Mouse (Mus musculus) MEL (cell line): ENCODE data around the gene Hsp90aa1.

Experiments used
- CHD2 ChIP-seq: IDR thresholded peaks from 2 replicates; pipeline ENCODE4 v1.6.1; 2011; ENCODE audit warnings: low read length, improper control_type of control experiment
- CTCF ChIP-seq, 3 experiments: IDR thresholded peaks in 2 of 3; conservative IDR thresholded peaks in 1 of 3; 2 replicates each; pipeline ENCODE4 v1.5.1; 2011 to 2012; ENCODE audit warnings: low read length in 3 of 3, low read depth in 2 of 3, mild to moderate bottlenecking in 2 of 3, improper control_type of control experiment in 1 of 3, inconsistent platforms in 1 of 3, mixed read lengths in 1 of 3, moderate library complexity in 1 of 3; ENCODE audit not compliant: control insufficient read depth in 1 of 3, insufficient read depth in 1 of 3, poor library complexity in 1 of 3, severe bottlenecking in 1 of 3
- EP300 ChIP-seq, 2 experiments: IDR thresholded peaks; 2 replicates each; pipeline ENCODE4 v1.6.1; 2011; ENCODE audit warnings: improper control_type of control experiment in 2 of 2, low read length in 2 of 2, low read depth in 1 of 2, mild to moderate bottlenecking in 1 of 2
- MAFK ChIP-seq: IDR thresholded peaks from 2 replicates; pipeline ENCODE4 v1.6.1; 2011; ENCODE audit warnings: low read depth, mild to moderate bottlenecking, low read length, improper control_type of control experiment, borderline replicate concordance
- POLR2A ChIP-seq, 2 experiments: IDR thresholded peaks; 2 replicates each; pipeline ENCODE4 v1.6.1; 2011 to 2012; ENCODE audit warnings: low read length in 2 of 2, mild to moderate bottlenecking in 2 of 2, control low read depth in 1 of 2, improper control_type of control experiment in 1 of 2, low read depth in 1 of 2, moderate library complexity in 1 of 2; ENCODE audit not compliant: control insufficient read depth in 1 of 2, insufficient read depth in 1 of 2, poor library complexity in 1 of 2
- POLR2AphosphoS2 ChIP-seq: IDR thresholded peaks from 2 replicates; pipeline ENCODE4 v1.6.1; 2011; ENCODE audit warnings: low read length, improper control_type of control experiment
- SIN3A ChIP-seq: IDR thresholded peaks from 2 replicates; pipeline ENCODE4 v1.6.1; 2012; ENCODE audit warnings: low read length, improper control_type of control experiment, inconsistent platforms
- TBP ChIP-seq: IDR thresholded peaks from 2 replicates; pipeline ENCODE4 v1.8.0; 2011; ENCODE audit warnings: low read depth, low read length, improper control_type of control experiment
- TCF12 ChIP-seq: IDR thresholded peaks from 2 replicates; pipeline ENCODE4 v1.6.1; 2014; ENCODE audit warnings: low read depth, mild to moderate bottlenecking, inconsistent platforms, low read length, improper control_type of control experiment, moderate library complexity

DNA sequence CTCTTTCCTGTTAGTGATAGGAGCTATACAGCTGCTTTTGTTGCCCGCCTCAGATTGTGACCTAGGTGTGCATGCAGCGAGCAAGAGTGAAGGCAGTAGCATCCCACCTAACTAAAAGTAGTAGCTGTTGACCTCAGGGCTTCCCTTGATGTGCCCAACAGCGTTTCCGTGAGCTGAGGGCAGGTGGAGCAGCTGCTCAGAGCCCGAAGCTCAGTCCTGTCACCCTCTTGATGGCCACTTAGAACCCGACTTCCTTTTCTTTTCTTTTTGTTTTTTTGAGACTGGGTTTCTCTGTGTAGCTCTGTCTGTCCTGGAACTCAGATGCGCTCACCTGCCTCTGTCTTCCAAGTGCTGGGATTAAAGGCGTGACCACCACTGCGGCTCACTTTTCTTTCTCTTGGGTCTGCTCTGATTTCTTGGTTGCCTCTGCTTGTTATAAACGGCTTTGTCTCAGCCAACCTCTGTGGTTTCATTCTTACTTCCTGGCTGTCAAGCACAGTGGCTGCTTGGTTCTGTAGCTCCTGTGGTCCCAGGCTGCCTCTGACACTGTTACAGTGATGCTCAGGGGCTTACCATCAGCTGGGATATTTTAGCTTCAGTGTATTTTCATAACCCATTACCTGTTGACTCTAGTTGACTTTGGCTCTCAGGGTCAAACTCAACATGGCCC, 48.4 kb upstream of the Hsp90aa1 start:
- no peak for TF ChIP-seq TCF12
- no peak for TF ChIP-seq CTCF (IDR thresholded peaks at IDR 0.05 in 2 of 3, conservative IDR thresholded peaks at IDR 0.05 in 1 of 3; ENCODE audit: control insufficient read depth in 1 of 3, insufficient read depth in 1 of 3, low read depth in 2 of 3, low read length in 3 of 3, poor library complexity in 1 of 3, severe bottlenecking in 1 of 3)
- TF ChIP-seq POLR2AphosphoS2, result no peak
- no peak for TF ChIP-seq SIN3A
- TF ChIP-seq MAFK, result no peak
- no peak for TF ChIP-seq TBP
- no peak for TF ChIP-seq POLR2A (IDR thresholded peaks at IDR 0.05; ENCODE audit: control insufficient read depth in 1 of 2, insufficient read depth in 1 of 2, low read depth in 1 of 2, low read length in 2 of 2, poor library complexity in 1 of 2)
- no peak for TF ChIP-seq EP300 (IDR thresholded peaks at IDR 0.05; ENCODE audit: low read depth in 1 of 2, low read length in 2 of 2)
- TF ChIP-seq CHD2, result no peak
